ENCODE assay signal across 8 mouse cellular contexts in the genomic region with DNA sequence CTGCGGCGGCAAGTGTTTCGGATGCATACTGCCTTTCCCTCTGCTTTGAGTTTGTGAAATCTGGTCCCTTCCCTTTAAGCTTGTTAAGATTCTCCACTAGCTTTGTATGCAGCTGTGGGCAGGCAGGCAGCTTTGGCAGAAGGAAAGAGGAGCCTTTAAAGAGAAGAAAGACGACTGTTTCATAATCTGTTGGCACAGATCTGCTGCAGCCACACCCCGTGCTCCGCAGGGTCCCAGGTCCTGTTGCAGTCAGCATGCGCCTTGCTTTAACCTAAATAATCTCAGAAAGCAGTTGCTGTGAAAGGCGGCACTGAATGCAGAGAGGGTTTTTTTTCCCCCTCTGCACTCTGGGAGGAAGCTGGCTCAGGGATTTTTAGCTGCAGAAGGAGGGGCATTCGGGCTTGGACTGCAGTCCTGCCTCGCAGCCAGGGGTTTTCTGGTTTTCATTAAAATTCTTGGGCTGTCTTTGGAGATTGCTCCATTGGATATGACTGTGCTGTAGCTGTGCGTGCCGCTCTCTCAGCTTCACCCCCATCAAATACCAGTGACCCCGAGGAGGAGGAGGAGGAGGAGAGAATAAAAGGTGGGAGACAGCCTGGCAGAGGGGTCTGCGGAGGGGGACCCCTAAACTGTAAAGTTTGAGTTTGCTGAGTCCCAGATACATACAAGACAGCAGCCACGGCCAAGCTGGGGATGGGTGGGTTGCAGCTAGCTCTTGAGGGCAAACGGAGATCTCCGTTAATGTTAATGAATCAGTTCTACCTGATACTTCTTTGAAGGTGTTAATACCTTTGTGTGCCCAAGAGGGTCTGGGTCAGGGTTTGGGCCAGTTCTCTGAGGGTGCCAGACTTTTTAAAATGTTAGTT. TPM values are rescaled to one million over a fixed set of nuclear protein-coding genes. Genes with fewer than 3 reads are reported as not detected.
DNase-seq lines count a peak whose midpoint lies in the region; ATAC-seq and TF ChIP-seq lines count a peak whose summit lies in the region.

No protein-coding gene starts in this region.

- H3K79me2 ChIP-seq in liver, adult 2 months (ENCODE audit: control insufficient read depth, insufficient read depth, low read length): no peaks in the 10 kb centered on the region
- no peaks in the 10 kb centered on the region for H3K79me2 ChIP-seq in myocyte (ENCODE audit: control insufficient read depth, insufficient read depth)

- DNase-seq in liver, adult 2 months (ENCODE audit: extremely low read depth, low read depth, low spot score): no peak
- DNase-seq in liver: no peak
- DNase-seq in fibroblast of lung, adult 2 months (ENCODE audit: low read depth): peak; percentile 72
- no peak for DNase-seq in thymus, postnatal 0 days (ENCODE audit: low spot score)

- peak overlapping the region; percentile 14; the same call in 1 of the 2 replicates for H3K4me3 ChIP-seq in liver, adult 2 months (ENCODE audit: insufficient read depth, low read depth, low read length)
- H3K4me3 ChIP-seq in heart, embryonic 12.5 days: peak overlapping the region; percentile 26
- H3K4me3 ChIP-seq in kidney, embryonic 14.5 days (ENCODE audit: low read length): no peak overlapping the region; the same call in 1 of the 2 replicates
- peak overlapping the region; percentile 42 for H3K4me3 ChIP-seq in limb, embryonic 13.5 days
- H3K4me3 ChIP-seq in myocyte: no peak overlapping the region

- H3K27ac ChIP-seq in liver, adult 2 months (replicated peaks; ENCODE audit: insufficient read depth, low read depth, low read length): no peak overlapping the region
- 0 out of 2 replicates have a peak overlapping the region, but pooled peaks have one; percentile 35 for H3K27ac ChIP-seq in heart, embryonic 12.5 days (ENCODE audit: poor library complexity, severe bottlenecking)
- peak overlapping the region; percentile 62; the same call in 1 of the 2 replicates for H3K27ac ChIP-seq in kidney, embryonic 14.5 days (ENCODE audit: low read depth, low read length)
- peak overlapping the region; percentile 98 for H3K27ac ChIP-seq in limb, embryonic 13.5 days

- no peak for TF ChIP-seq CTCF in liver, adult 2 months (IDR thresholded peaks at IDR 0.05; ENCODE audit: low read depth, low read length)

- no peaks in the 10 kb centered on the region for H3K27me3 ChIP-seq in liver, adult 2 months (ENCODE audit: control insufficient read depth, insufficient read depth, low read length)
- H3K27me3 ChIP-seq in heart, embryonic 12.5 days (replicated peaks): no peaks in the 10 kb centered on the region
- no peaks in the 10 kb centered on the region for H3K27me3 ChIP-seq in kidney, embryonic 14.5 days (ENCODE audit: control insufficient read depth, insufficient read depth, low read length)
- no peaks in the 10 kb centered on the region for H3K27me3 ChIP-seq in limb, embryonic 13.5 days
- no peaks in the 10 kb centered on the region for H3K27me3 ChIP-seq in myocyte (ENCODE audit: control insufficient read depth, insufficient read depth, insufficient read length)

- no peaks in the 10 kb centered on the region for H3K9me3 ChIP-seq in heart, embryonic 12.5 days (replicated peaks)
- H3K9me3 ChIP-seq in kidney, embryonic 14.5 days (ENCODE audit: control insufficient read depth, low read length): no peaks in the 10 kb centered on the region
- H3K9me3 ChIP-seq in limb, embryonic 13.5 days: no peaks in the 10 kb centered on the region

- no peak for ATAC-seq in heart, embryonic 12.5 days (ENCODE audit: insufficient number of reproducible peaks, low FRiP score)
- ATAC-seq in kidney, embryonic 14.5 days (ENCODE audit: low FRiP score, low TSS enrichment): peak; percentile 58; the same call in 1 of the 2 replicates
- ATAC-seq in limb, embryonic 13.5 days (ENCODE audit: low FRiP score, low read depth): peak; percentile 91

- no peak overlapping the region for H3ac ChIP-seq in myocyte (ENCODE audit: control insufficient read depth, insufficient read length)

- no peak overlapping the region for H3K9ac ChIP-seq in liver, adult 2 months (ENCODE audit: low read depth, low read length)
- H3K9ac ChIP-seq in heart, embryonic 12.5 days: peak overlapping the region; percentile 33; the same call in 1 of the 2 replicates
- H3K9ac ChIP-seq in kidney, embryonic 14.5 days (ENCODE audit: low read depth, low read length): peak overlapping the region; percentile 29; the same call in 1 of the 2 replicates
- H3K9ac ChIP-seq in limb, embryonic 13.5 days: peak overlapping the region; percentile 57

- H3K36me3 ChIP-seq in liver, adult 2 months (ENCODE audit: control insufficient read depth, insufficient read depth, low read length): no peaks in the 10 kb centered on the region
- H3K36me3 ChIP-seq in heart, embryonic 12.5 days: no peaks in the 10 kb centered on the region
- H3K36me3 ChIP-seq in kidney, embryonic 14.5 days (ENCODE audit: control insufficient read depth, insufficient read depth, low read length): no peaks in the 10 kb centered on the region
- H3K36me3 ChIP-seq in limb, embryonic 13.5 days: no peaks in the 10 kb centered on the region
- no peaks in the 10 kb centered on the region for H3K36me3 ChIP-seq in myocyte (ENCODE audit: control insufficient read depth, insufficient read depth)

- TF ChIP-seq POLR2A in liver, adult 2 months (IDR thresholded peaks at IDR 0.05; ENCODE audit: extremely low read depth, insufficient read depth, low read length): no peak
- TF ChIP-seq POLR2A in myocyte (IDR thresholded peaks at IDR 0.05; ENCODE audit: insufficient read length, low read depth): no peak

- H3K4me1 ChIP-seq in liver, adult 2 months (ENCODE audit: control insufficient read depth, insufficient read depth, low read length): no peaks in the 10 kb centered on the region
- H3K4me1 ChIP-seq in heart, embryonic 12.5 days (replicated peaks): peaks cover 7% of the 10 kb centered on the region
- peaks cover 19% of the 10 kb centered on the region for H3K4me1 ChIP-seq in kidney, embryonic 14.5 days (ENCODE audit: control insufficient read depth, insufficient read depth, low read length)
- peaks cover 39% of the 10 kb centered on the region for H3K4me1 ChIP-seq in limb, embryonic 13.5 days

- WGBS in liver, adult 2 months: 61% methylated on average over 17 of the region's 17 CpGs
- WGBS in heart, embryonic 12.5 days: 26% methylated on average over 17 of the region's 17 CpGs
- WGBS in kidney, embryonic 14.5 days: 29% methylated on average over 17 of the region's 17 CpGs
- WGBS in limb, embryonic 13.5 days: 7% methylated on average over 17 of the region's 17 CpGs

- H3K4me2 ChIP-seq in heart, embryonic 12.5 days: peak overlapping the region; percentile 60
- peak overlapping the region; percentile 37 for H3K4me2 ChIP-seq in kidney, embryonic 14.5 days (replicated peaks; ENCODE audit: low read depth, low read length)
- H3K4me2 ChIP-seq in limb, embryonic 13.5 days (replicated peaks): peak overlapping the region; percentile 68
- H3K4me2 ChIP-seq in myocyte (ENCODE audit: low read depth): peak overlapping the region; percentile 34

TF ChIP-seq in myocyte, 11 proteins besides CTCF, POLR2A, EP300 and RAD21:
- TF ChIP-seq TCF12 (IDR thresholded peaks at IDR 0.05; ENCODE audit: insufficient read depth, poor library complexity, severe bottlenecking) (no peak), USF1 (IDR thresholded peaks at IDR 0.05; ENCODE audit: low read depth) (no peak), MAX (IDR thresholded peaks at IDR 0.05; ENCODE audit: low read depth) (no peak), POLR2AphosphoS2 (IDR thresholded peaks at IDR 0.05; ENCODE audit: insufficient read length, low read depth) (no peak), SRF (IDR thresholded peaks at IDR 0.05; ENCODE audit: control insufficient read depth, insufficient read length, low read depth) (no peak), MYOG (IDR thresholded peaks at IDR 0.05; ENCODE audit: control insufficient read depth in 1 of 3, insufficient read depth in 1 of 3, insufficient read length in 2 of 3, low read depth in 2 of 3) (no peak), MYOD1 (IDR thresholded peaks at IDR 0.05; ENCODE audit: control insufficient read depth in 1 of 3, insufficient read length in 2 of 3, low read depth in 2 of 3) (no peak), TCF3 (IDR thresholded peaks at IDR 0.05; ENCODE audit: insufficient read length, low read depth) (no peak), CEBPB (IDR thresholded peaks at IDR 0.05; ENCODE audit: insufficient read depth, poor library complexity, severe bottlenecking) (no peak), REST (IDR thresholded peaks at IDR 0.05; ENCODE audit: insufficient read depth, insufficient read length) (no peak), E2F4 (IDR thresholded peaks at IDR 0.05; ENCODE audit: insufficient read depth) (no peak)

RNA-seq across cellular contexts. Expression of a gene that starts 35.9 kb away (rescaled TPM):
- total RNA-seq in liver, adult 2 months (2014; rRNA removed): 11.5 and 12.1 TPM in 2 replicates
- polyA plus RNA-seq in liver, adult 2 months (2012; rRNA removed): 2.9 and 4.5 TPM in 2 replicates
- polyA plus RNA-seq in heart, embryonic 12.5 days (2016; fragmentation: Nextera tagmentation; extraction: Ambion mirVana): 6.6 and 9.4 TPM in 2 replicates
- polyA plus RNA-seq in kidney, embryonic 14.5 days (2014; fragmentation: Nextera tagmentation; extraction: Ambion mirVana): 6.6 and 7.9 TPM in 2 replicates
- 19.6 and 22.9 TPM in 2 replicates for polyA plus RNA-seq in limb, embryonic 13.5 days (2015; fragmentation: Nextera tagmentation; extraction: Ambion mirVana)
- polyA plus RNA-seq in myocyte (2012; fragmentation: generic; extraction: Trizol): 2.7 TPM
- polyA plus RNA-seq in thymus, postnatal 0 days (2015; fragmentation: Nextera tagmentation; extraction: Ambion mirVana): 3.8 and 4.3 TPM in 2 replicates

Comparison
In these comparisons a context has a peak if more than half of its experiments do, and no peak if none do; other contexts are left out.
1. H3K4me3 ChIP-seq: peak in liver, adult 2 months (single experiment), heart, embryonic 12.5 days (single experiment) and limb, embryonic 13.5 days (single experiment); none in kidney, embryonic 14.5 days (single experiment) and myocyte (single experiment).
2. Peak in every context shown above with its lines, with median percentiles within 50 percentile points of each other: H3K4me2 ChIP-seq.